Mouse (Mus musculus) gastrocnemius, adult 2 months (tissue): Measurements from ENCODE around the gene 1700125H20Rik. TPM values are rescaled to one million over a fixed set of nuclear protein-coding genes. Genes with fewer than 3 reads are reported as not detected.

Experiments used
- DNase-seq: peaks from one replicate; pipeline ENCODE4 v3.0.0; 2022
- H3K27ac ChIP-seq: fragments of 200-600 bp; 2 replicates; pipeline ENCODE4 v1.8.1; 2022; ENCODE audit warnings: mild to moderate bottlenecking
- H3K4me3 ChIP-seq: fragments of 200-600 bp; 2 replicates; pipeline ENCODE4 v1.8.1; 2022; ENCODE audit warnings: mild to moderate bottlenecking, moderate library complexity
- CTCF ChIP-seq: fragments of 200-600 bp; IDR thresholded peaks from 2 replicates; pipeline ENCODE4 v1.8.1; 2022; ENCODE audit warnings: antibody characterized with exemption, mild to moderate bottlenecking, moderate library complexity
- intact Hi-C: fragments of 180-260 bp; cut with DNase I; formaldehyde crosslinking; loops from one replicate; pipeline ENCODE4 v1.15.1; 2025
- total RNA-seq, 2 experiments: library from RNA; stranded (reverse); gene quantifications; 2 replicates each; pipeline ENCODE4 v1.2.3; 2021

Gene 1700125H20Rik
- total RNA-seq, 2 experiments from 2014 or later, result not detected

DNA sequence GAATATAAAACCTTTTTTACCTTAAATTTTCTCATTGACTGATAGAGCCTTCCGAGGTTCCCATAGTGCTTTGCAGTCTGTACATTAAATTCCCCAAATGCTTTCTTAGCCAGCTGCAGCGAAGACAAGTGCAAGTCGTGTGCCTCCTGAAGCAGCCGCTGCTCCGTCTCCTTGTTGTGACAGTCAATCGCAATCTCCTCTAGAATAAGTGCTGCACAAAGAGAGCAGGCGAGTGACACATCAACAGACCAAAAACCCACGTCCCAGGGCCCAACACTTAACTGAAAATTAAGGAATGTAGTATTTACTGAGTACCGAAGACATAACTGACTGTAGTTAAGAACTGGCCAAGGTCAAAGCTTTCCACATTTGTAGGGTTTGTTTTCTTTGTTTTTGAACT, 25.8 kb downstream of the 1700125H20Rik start:
- intact Hi-C loops, result loop anchor here (10.0 kb wide), 1 partner anchor 139 kb away; no protein-coding TSS in a partner anchor
- no peak overlapping the region for H3K27ac ChIP-seq
- no peak overlapping the region for H3K4me3 ChIP-seq
- no peak for TF ChIP-seq CTCF
- DNase-seq, result no peak

DNA sequence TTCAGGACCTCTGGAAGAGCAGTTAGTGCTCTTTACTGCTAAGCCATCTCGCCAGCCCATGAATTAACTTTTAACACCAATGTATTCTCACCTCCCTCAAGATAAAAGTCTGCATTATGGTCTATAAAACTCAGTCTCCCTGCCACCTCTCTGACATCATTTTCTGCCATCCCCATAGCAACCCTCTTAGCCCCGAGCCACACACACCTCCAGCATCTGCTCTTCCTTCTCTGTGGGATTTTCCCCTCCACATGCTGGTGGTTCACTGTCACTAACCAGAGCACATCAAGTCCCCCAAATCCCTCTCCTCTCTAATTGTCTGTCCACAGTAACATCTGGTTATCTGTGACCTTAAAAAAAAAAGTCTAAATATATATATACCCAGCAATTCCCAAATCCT, 28.7 kb downstream of the 1700125H20Rik start:
- DNase-seq, result no peak
- TF ChIP-seq CTCF, result no peak
- intact Hi-C loops, result loop anchor here (10.0 kb wide), 1 partner anchor 136 kb away; no protein-coding TSS in a partner anchor
- no peak overlapping the region for H3K27ac ChIP-seq
- H3K4me3 ChIP-seq, result no peak overlapping the region

DNA sequence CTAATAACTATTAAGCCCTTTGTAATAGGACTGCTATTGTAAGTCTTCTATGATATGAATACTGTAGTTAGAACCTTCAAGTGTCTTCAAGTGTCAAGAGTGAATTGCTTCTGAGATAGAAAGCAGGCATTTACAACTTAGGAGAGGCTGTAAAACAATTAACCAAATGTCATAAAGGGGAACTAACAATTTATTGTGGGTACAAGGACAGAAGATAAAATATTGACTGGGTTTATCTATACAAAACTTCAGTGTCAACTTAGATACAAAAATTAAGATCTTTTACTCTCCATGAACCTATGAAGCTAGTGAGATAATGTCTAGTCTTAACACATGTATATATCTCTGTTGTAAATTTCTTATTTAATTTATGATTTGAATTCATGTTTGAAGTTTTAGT, 36.0 kb downstream of the 1700125H20Rik start:
- TF ChIP-seq CTCF, result no peak

GRCm38 (mm10) chr11:85211151-85211550, 40.9 kb downstream of the 1700125H20Rik start:
- no peak for TF ChIP-seq CTCF

More for the DNA sequence above, 36.0 kb downstream of the 1700125H20Rik start:
- no peak overlapping the region for H3K4me3 ChIP-seq
- no peak for DNase-seq
- intact Hi-C loops, result no loop called here
- no peak overlapping the region for H3K27ac ChIP-seq

DNA sequence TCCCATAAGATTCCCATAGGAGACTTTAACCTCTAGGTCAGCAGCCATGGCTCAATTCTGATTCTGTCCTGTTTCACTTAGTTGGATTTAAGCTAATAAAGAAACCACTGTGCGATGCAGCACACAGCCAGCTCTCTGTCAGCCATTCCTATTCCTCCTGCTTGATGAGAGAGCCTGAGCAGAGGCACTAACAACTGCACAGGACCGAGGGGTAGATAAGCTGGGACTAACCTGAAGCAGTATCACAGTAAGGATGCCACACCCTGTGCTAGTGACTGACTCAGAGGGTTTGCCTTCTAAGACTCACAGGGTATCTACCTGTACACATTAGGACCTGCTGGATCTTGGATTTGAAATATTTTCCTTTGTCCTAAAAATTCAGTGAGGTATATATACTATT, 43.0 kb downstream of the 1700125H20Rik start:
- Histone ChIP-seq H3K4me3 (no peak overlapping the region), H3K27ac (no peak overlapping the region)
- intact Hi-C loops, result no loop called here
- no peak for DNase-seq
- TF ChIP-seq CTCF, result no peak

More at GRCm38 (mm10) chr11:85211151-85211550, 40.9 kb downstream of the 1700125H20Rik start:
- no peak overlapping the region for H3K4me3 ChIP-seq
- no peak for DNase-seq
- intact Hi-C loops, result no loop called here
- H3K27ac ChIP-seq, result no peak overlapping the region

- no peak for TF ChIP-seq CTCF
- H3K27ac ChIP-seq, result no peak overlapping the region
- DNase-seq, result no peak
- intact Hi-C loops, result no loop called here
- no peak overlapping the region for H3K4me3 ChIP-seq
These were observed 44.5 kb downstream of the 1700125H20Rik start for GRCm38 (mm10) chr11:85214679-85215078.

DNA sequence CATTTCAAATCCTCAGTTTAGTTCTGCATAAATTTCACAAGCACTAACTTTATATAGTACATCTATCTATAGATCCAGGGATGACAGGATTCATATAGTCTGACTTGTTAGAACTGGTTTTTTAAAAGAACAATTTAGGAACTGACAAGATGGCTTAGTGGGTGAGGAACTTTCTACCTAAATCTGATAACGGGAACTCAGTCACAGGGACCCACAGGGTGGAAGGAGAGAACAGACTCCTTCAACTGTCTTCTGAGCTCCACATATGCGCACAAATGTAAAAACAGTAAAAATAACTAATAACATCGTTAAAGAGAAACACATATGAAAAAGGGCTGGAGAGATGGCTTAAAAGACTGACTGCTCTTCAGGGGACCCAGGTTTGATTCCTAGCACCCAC, 48.8 kb downstream of the 1700125H20Rik start:
- DNase-seq, result no peak
- Histone ChIP-seq H3K4me3 (no peak overlapping the region), H3K27ac (no peak overlapping the region)
- no peak for TF ChIP-seq CTCF
- intact Hi-C loops, result no loop called here

DNA sequence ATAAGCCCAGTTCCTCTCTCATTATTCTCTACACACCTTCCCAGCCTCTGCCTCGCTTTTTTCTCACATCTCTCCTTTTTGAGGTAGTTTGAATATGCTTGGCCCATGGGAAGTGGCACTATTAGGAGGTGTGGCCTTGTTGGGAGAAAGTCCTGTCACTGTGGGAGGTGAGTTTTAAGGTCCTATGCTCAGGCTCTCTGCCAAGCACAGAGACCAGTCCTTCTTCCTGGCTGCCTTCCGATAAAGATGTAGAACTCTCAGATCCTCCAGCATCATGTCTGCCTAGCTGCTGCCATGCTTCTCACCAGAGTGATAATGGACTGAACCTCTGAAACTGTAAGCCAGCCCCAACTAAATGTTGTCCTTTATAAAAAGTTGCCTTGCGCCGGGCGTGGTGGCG, 52.4 kb downstream of the 1700125H20Rik start:
- Histone ChIP-seq H3K4me3 (no peak overlapping the region), H3K27ac (no peak overlapping the region)
- intact Hi-C loops, result no loop called here
- DNase-seq, result no peak
- TF ChIP-seq CTCF, result no peak

- no peak overlapping the region for H3K4me3 ChIP-seq
- TF ChIP-seq CTCF, result no peak
- no peak overlapping the region for H3K27ac ChIP-seq
- intact Hi-C loops, result no loop called here
- DNase-seq, result no peak
These were observed 53.0 kb downstream of the 1700125H20Rik start for GRCm38 (mm10) chr11:85223248-85223647.

Other genes with a start within 250 kb of the 1700125H20Rik start
- gene Car4, start 212.6 kb upstream of the 1700125H20Rik start, total RNA-seq, result 10 to 100 TPM; 10.2 to 13.5 TPM
- gene Usp32, start 30.2 kb upstream of the 1700125H20Rik start, total RNA-seq, result 10 to 100 TPM; 11.3 to 12.0 TPM
- gene Appbp2, start 64.7 kb downstream of the 1700125H20Rik start, total RNA-seq, result 10 to 100 TPM in 1 of 2 experiments, 1 to 10 TPM in 1; 8.1 to 10.8 TPM
- gene Ppm1d, start 140.8 kb downstream of the 1700125H20Rik start, total RNA-seq, result 1 to 10 TPM; 5.6 to 6.5 TPM
- 10 to 100 TPM; 39.6 to 46.6 TPM for gene Bcas3, start 182.8 kb downstream of the 1700125H20Rik start, total RNA-seq